Mouse (Mus musculus): ENCODE measurements at regions not wholly inside any gene's neighbourhood (a gene's known extent, or its start where the extent isn't known, plus 50 kb on each side); places are given as distances from the start of the nearest gene placed in this dataset.

DNA sequence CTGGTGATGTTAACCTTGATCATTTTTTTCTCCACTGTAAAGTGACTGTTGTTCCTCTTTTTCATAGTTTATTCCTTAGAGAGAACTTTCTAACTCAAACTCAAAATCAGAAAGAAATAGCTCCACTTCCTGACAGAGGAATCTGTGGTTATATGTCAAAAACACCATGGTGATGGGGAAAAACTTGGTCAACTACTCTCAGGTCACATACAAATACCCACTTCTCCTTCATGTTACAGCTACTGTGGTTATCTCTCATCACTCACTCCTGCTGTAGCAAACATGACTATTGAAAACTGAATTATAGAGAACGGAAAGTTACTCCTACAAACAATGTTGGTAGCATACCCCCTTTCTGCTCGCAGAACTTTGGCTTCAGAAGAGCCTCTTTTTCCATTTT is 127.1 kb upstream of the Cp start:
- TF ChIP-seq USF1 (IDR thresholded peaks at IDR 0.05; ENCODE audit: low read depth) (no peak), CTCF (IDR thresholded peaks at IDR 0.05; ENCODE audit: control insufficient read depth, insufficient read depth, insufficient read length) (no peak), MAX (IDR thresholded peaks at IDR 0.05) (no peak), FOSL1 (IDR thresholded peaks at IDR 0.05; ENCODE audit: insufficient read depth, low read length, poor library complexity, severe bottlenecking) (no peak), MYOG (IDR thresholded peaks at IDR 0.05; ENCODE audit: control insufficient read depth, extremely low read depth, insufficient read length) (no peak), CEBPB (IDR thresholded peaks at IDR 0.05; ENCODE audit: low read depth) (no peak)
